Mouse (Mus musculus): ENCODE data around the gene Gm9376. TPM values are rescaled to one million over a fixed set of nuclear protein-coding genes. Genes with fewer than 3 reads are reported as not detected.
A peak's percentile ranks its signal among the peaks of the same experiment; 100 is the strongest.

Gm9376 gene
- polyA plus RNA-seq, 1 experiment from 2014 or later: not detected

DNA sequence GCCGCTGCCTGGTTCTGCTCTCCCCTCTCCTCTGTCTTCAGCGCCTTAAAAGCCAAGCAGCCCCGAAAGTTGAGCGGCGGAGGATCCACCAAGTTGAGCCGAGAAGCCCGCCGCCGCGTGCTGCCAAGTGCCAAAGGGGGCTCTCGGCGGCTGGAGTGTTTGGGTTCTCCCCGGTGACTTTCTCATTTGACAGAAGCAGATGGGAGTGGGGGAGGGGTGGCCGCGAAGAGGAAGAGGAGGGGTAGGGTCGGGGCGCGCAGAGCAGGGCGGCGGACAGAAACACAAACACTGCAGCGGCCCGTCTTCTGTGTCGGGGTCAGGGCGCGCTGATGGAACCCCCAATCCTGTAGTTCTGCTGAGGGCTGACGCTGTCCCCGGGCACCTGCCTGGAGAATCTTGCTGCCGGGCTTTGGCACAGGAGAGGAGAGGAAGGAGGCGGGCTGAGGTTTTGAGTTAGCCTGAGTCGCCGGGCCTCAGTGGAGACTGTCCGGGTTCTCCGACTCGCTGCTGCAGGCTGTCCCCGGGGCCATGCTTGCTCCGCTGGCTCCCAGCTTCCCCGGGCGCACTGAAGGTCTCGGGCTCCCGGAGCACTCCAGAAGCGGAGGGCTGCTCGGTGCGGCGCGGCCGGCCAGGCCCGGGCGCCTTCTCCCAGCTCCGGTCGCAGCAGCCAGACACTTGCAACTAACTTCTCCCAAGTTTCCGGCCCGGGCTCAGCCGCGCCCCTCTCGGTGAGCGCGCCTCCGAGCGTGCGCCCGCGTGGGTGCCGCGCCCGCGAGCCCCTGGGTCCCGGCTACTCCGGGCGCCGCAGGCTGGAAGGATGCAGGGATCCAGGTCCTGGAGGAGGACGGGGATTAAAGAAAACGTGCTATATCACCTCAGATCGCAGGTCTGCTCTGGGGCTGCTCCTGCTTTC lies 30.5 kb upstream of the Gm9376 start:
- H3K4me3 ChIP-seq: peak overlapping the region; percentile 57
- H3K36me3 ChIP-seq: no peaks in the 10 kb centered on the region
- no peaks in the 10 kb centered on the region; the same call in 1 of the 2 replicates for H3K9me3 ChIP-seq (replicated peaks)
- no peak overlapping the region for H3K27ac ChIP-seq (ENCODE audit: poor library complexity, severe bottlenecking)
- peaks cover 83% of the 10 kb centered on the region for H3K27me3 ChIP-seq (replicated peaks)
- H3K4me2 ChIP-seq: peak overlapping the region; percentile 96
- peaks cover 29% of the 10 kb centered on the region for H3K4me1 ChIP-seq (replicated peaks)
- peak; percentile 47 for ATAC-seq (ENCODE audit: insufficient number of reproducible peaks, low FRiP score)
- under 1% methylated on average over 72 of the region's 73 CpGs for WGBS
- peak overlapping the region; percentile 42 for H3K9ac ChIP-seq

DNA sequence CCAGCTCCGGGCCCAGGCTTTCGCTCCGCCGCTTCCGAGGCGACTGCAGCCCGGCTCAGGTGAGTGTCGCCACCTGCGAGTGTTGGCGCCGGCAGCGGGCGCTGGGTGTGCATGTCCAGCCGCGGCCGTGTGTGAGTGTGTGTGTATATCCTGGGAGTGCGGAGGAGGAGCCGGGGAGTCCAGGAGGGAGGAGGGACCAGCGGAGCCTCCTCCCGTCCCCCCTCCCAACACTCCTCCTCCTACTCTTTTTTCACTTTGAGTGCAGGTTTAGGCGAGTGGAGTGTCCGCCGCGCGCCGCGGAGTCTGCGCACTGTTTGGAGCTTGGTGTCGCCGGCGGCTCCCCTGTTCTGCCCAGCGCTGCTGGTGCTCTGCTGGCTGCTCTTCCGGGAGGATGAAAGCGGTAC lies 29.9 kb upstream of the Gm9376 start, which contains the start of gene Sox21:
Gene Sox21 (minus strand): TSS at position 145 of the 404 bp plus-strand sequence.
- H3K4me2 ChIP-seq: peak within 1 kb of the TSS; percentile 96
- no peaks in the 10 kb centered on the region for H3K36me3 ChIP-seq
- H3K27ac ChIP-seq (ENCODE audit: poor library complexity, severe bottlenecking): no peak within 1 kb of the TSS
- H3K27me3 ChIP-seq (replicated peaks): peaks cover 77% of the 10 kb centered on the region
- H3K4me3 ChIP-seq: peak within 1 kb of the TSS; percentile 57
- H3K9me3 ChIP-seq (replicated peaks): no peaks in the 10 kb centered on the region; the same call in 1 of the 2 replicates
- peaks cover 29% of the 10 kb centered on the region for H3K4me1 ChIP-seq (replicated peaks)
- peak; percentile 68; the same call in 1 of the 2 replicates for ATAC-seq (ENCODE audit: insufficient number of reproducible peaks, low FRiP score)
- H3K9ac ChIP-seq: peak within 1 kb of the TSS; percentile 42
- WGBS: under 1% methylated on average over 34 of the region's 34 CpGs

DNA sequence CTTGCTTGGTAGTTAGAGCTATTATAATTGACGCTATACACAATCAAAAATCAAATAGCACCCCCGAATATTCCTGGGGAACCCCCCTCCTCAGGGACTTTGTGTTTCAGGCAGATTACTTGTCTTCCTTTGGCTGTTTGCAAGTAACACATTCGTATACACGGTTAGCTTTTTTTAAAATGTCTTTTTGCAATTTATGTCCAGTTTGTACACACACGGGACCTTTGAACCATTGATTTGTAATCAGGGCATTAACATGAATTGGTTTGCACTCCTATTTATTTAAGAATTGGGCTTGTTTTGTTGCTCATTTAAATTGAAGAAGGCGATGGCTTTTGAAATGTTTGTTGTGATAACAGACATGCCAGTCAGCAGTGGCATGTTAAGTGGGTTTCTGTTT lies 29.0 kb upstream of the Gm9376 start:
- peaks cover 29% of the 10 kb centered on the region for H3K4me1 ChIP-seq (replicated peaks)
- H3K4me3 ChIP-seq: no peak overlapping the region
- no peak for ATAC-seq (ENCODE audit: insufficient number of reproducible peaks, low FRiP score)
- H3K9me3 ChIP-seq (replicated peaks): no peaks in the 10 kb centered on the region; the same call in 1 of the 2 replicates
- H3K9ac ChIP-seq: no peak overlapping the region
- no peak overlapping the region for H3K4me2 ChIP-seq
- H3K36me3 ChIP-seq: no peaks in the 10 kb centered on the region
- H3K27me3 ChIP-seq (replicated peaks): peaks cover 71% of the 10 kb centered on the region
- H3K27ac ChIP-seq (ENCODE audit: poor library complexity, severe bottlenecking): no peak overlapping the region
- 11% methylated on average over 6 of the region's 6 CpGs for WGBS

- Histone ChIP-seq H3K4me2 (no peak overlapping the region), H3K9me3 (replicated peaks) (peaks cover 8% of the 10 kb centered on the region), H3K4me1 (replicated peaks) (peaks cover 28% of the 10 kb centered on the region), H3K9ac (no peak overlapping the region), H3K36me3 (no peaks in the 10 kb centered on the region), H3K27me3 (replicated peaks) (peaks cover 62% of the 10 kb centered on the region), H3K27ac (ENCODE audit: poor library complexity, severe bottlenecking) (no peak overlapping the region), H3K4me3 (no peak overlapping the region)
- no peak for ATAC-seq (ENCODE audit: insufficient number of reproducible peaks, low FRiP score)
- 5% methylated on average over 7 of the region's 8 CpGs for WGBS
Observed at GRCm38 (mm10) chr14:118239351-118239750, 27.4 kb upstream of the Gm9376 start.

DNA sequence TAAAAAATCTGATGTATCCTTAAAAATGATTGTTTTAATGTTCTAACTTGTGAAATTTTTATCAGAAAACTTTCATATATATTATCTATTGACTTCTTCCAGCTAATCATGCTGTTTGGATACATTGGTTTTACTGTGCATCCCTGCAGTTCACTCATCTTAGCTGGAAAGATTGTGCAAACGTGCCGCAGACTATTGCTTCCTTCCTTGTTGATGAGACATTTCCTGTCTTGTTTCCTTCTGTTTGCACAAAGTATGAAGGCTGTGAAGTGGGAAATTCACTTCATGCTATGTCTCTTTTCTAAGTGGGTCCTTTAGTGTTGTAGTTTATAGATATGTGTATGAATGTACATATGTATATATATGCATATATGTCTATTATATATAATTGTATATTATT lies 25.3 kb upstream of the Gm9376 start:
- ATAC-seq (ENCODE audit: insufficient number of reproducible peaks, low FRiP score): no peak
- Histone ChIP-seq H3K4me1 (replicated peaks) (0 out of 2 replicates have a peak, but pooled peaks cover 8% of the 10 kb centered on the region), H3K9ac (no peak overlapping the region), H3K4me2 (no peak overlapping the region), H3K36me3 (no peaks in the 10 kb centered on the region), H3K9me3 (replicated peaks) (peaks cover 8% of the 10 kb centered on the region), H3K4me3 (no peak overlapping the region), H3K27me3 (replicated peaks) (peaks cover 45% of the 10 kb centered on the region), H3K27ac (ENCODE audit: poor library complexity, severe bottlenecking) (no peak overlapping the region)
- WGBS: 51% methylated on average over 2 of the region's 2 CpGs

GRCm38 (mm10) chr14:118253381-118253780 lies 13.4 kb upstream of the Gm9376 start:
- H3K4me3 ChIP-seq: no peak overlapping the region

DNA sequence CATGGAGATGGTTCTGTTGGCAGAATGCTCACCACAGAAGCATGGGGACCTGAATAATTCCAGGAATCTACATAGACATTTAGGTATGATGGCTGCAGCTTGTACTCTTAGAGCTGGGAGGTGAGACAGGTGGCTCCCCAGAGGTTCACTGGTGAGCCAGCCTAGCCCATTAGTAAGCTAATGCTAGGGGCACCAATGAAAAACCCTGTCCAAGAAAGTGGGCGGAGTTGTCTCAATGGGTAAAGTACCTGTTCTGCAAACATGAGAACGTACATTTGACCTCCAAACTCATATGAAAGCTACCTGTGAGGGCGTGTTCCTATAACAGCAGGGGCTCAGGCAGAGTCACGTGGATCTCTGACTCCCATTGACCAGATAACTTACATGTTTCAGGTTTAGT lies 2.1 kb downstream of the Gm9376 start:
- ATAC-seq (ENCODE audit: insufficient number of reproducible peaks, low FRiP score): no peak
- peaks cover 3% of the 10 kb centered on the region; the same call in 1 of the 2 replicates for H3K27me3 ChIP-seq (replicated peaks)
- H3K4me2 ChIP-seq: no peak overlapping the region
- no peak overlapping the region for H3K27ac ChIP-seq (ENCODE audit: poor library complexity, severe bottlenecking)
- no peak overlapping the region for H3K4me3 ChIP-seq
- H3K9ac ChIP-seq: no peak overlapping the region
- H3K4me1 ChIP-seq (replicated peaks): no peaks in the 10 kb centered on the region
- no peaks in the 10 kb centered on the region for H3K9me3 ChIP-seq (replicated peaks)
- WGBS: 70% methylated on average over 4 of the region's 4 CpGs
- H3K36me3 ChIP-seq: no peaks in the 10 kb centered on the region

More at GRCm38 (mm10) chr14:118253381-118253780, 13.4 kb upstream of the Gm9376 start:
- no peak for ATAC-seq (ENCODE audit: insufficient number of reproducible peaks, low FRiP score)
- H3K36me3 ChIP-seq: no peaks in the 10 kb centered on the region
- peaks cover 8% of the 10 kb centered on the region; the same call in 1 of the 2 replicates for H3K9me3 ChIP-seq (replicated peaks)
- 82% methylated on average over 6 of the region's 6 CpGs for WGBS
- no peak overlapping the region for H3K9ac ChIP-seq
- no peak overlapping the region for H3K27ac ChIP-seq (ENCODE audit: poor library complexity, severe bottlenecking)
- no peaks in the 10 kb centered on the region for H3K27me3 ChIP-seq (replicated peaks)
- H3K4me2 ChIP-seq: no peak overlapping the region
- no peaks in the 10 kb centered on the region for H3K4me1 ChIP-seq (replicated peaks)

GRCm38 (mm10) chr14:118272594-118273555 lies 6.1 kb downstream of the Gm9376 start:
- Histone ChIP-seq H3K4me3 (no peak overlapping the region), H3K9me3 (replicated peaks) (no peaks in the 10 kb centered on the region), H3K9ac (no peak overlapping the region), H3K27ac (ENCODE audit: poor library complexity, severe bottlenecking) (no peak overlapping the region), H3K4me1 (replicated peaks) (no peaks in the 10 kb centered on the region), H3K27me3 (replicated peaks) (no peaks in the 10 kb centered on the region), H3K4me2 (no peak overlapping the region), H3K36me3 (no peaks in the 10 kb centered on the region)
- ATAC-seq (ENCODE audit: insufficient number of reproducible peaks, low FRiP score): no peak
- 78% methylated on average over 6 of the region's 6 CpGs for WGBS

GRCm38 (mm10) chr14:118277704-118278498 lies 11.1 kb downstream of the Gm9376 start:
- Histone ChIP-seq H3K27me3 (replicated peaks) (no peaks in the 10 kb centered on the region), H3K4me2 (no peak overlapping the region), H3K9ac (no peak overlapping the region), H3K27ac (ENCODE audit: poor library complexity, severe bottlenecking) (no peak overlapping the region), H3K9me3 (replicated peaks) (peaks cover 13% of the 10 kb centered on the region), H3K4me3 (no peak overlapping the region), H3K36me3 (no peaks in the 10 kb centered on the region), H3K4me1 (replicated peaks) (no peaks in the 10 kb centered on the region)
- no peak for ATAC-seq (ENCODE audit: insufficient number of reproducible peaks, low FRiP score)
- WGBS: 75% methylated on average over 7 of the region's 7 CpGs

- Histone ChIP-seq H3K9me3 (replicated peaks) (peaks cover 13% of the 10 kb centered on the region), H3K4me2 (no peak overlapping the region), H3K4me3 (no peak overlapping the region), H3K27me3 (replicated peaks) (no peaks in the 10 kb centered on the region), H3K27ac (ENCODE audit: poor library complexity, severe bottlenecking) (no peak overlapping the region), H3K9ac (no peak overlapping the region), H3K4me1 (replicated peaks) (no peaks in the 10 kb centered on the region), H3K36me3 (no peaks in the 10 kb centered on the region)
- no peak for ATAC-seq (ENCODE audit: insufficient number of reproducible peaks, low FRiP score)
- WGBS: 76% methylated on average over 3 of the region's 3 CpGs
Observed at GRCm38 (mm10) chr14:118282272-118282671, 15.5 kb downstream of the Gm9376 start.
